Mouse (Mus musculus): Measurements from ENCODE around the gene Riok1. TPM values are rescaled to one million over a fixed set of nuclear protein-coding genes. Genes with fewer than 3 reads are reported as not detected.

The Riok1 gene
- total RNA-seq, 1 experiment from 2014 or later, result 107 TPM

- ATAC-seq (replicated peaks; ENCODE audit: low read depth, poor library complexity, severe bottlenecking), result peak; percentile 72
Observed at GRCm38 (mm10) chr13:38062678-38063077, 25.9 kb downstream of the Riok1 start.

GRCm38 (mm10) chr13:38064854-38065663 is 28.3 kb downstream of the Riok1 start:
- peak; percentile 74 for ATAC-seq (replicated peaks; ENCODE audit: low read depth, poor library complexity, severe bottlenecking)

GRCm38 (mm10) chr13:38070945-38071344 is 34.1 kb downstream of the Riok1 start:
- ATAC-seq (replicated peaks; ENCODE audit: low read depth, poor library complexity, severe bottlenecking), result no peak

GRCm38 (mm10) chr13:38073374-38074307 is 36.8 kb downstream of the Riok1 start:
- ATAC-seq (replicated peaks; ENCODE audit: low read depth, poor library complexity, severe bottlenecking), result peak; percentile 55

- ATAC-seq (replicated peaks; ENCODE audit: low read depth, poor library complexity, severe bottlenecking), result peak; percentile 34
Observed at GRCm38 (mm10) chr13:38074404-38074803, 37.6 kb downstream of the Riok1 start.

- peak; percentile 60 for ATAC-seq (replicated peaks; ENCODE audit: low read depth, poor library complexity, severe bottlenecking)
Observed at GRCm38 (mm10) chr13:38077113-38077512, 40.3 kb downstream of the Riok1 start.

- ATAC-seq (replicated peaks; ENCODE audit: low read depth, poor library complexity, severe bottlenecking), result peak; percentile 64
Observed at GRCm38 (mm10) chr13:38078836-38079235, 42.0 kb downstream of the Riok1 start.

GRCm38 (mm10) chr13:38079366-38079765 is 42.6 kb downstream of the Riok1 start:
- no peak for ATAC-seq (replicated peaks; ENCODE audit: low read depth, poor library complexity, severe bottlenecking)

- ATAC-seq (replicated peaks; ENCODE audit: low read depth, poor library complexity, severe bottlenecking), result no peak
Observed at GRCm38 (mm10) chr13:38080014-38080413, 43.2 kb downstream of the Riok1 start.

- ATAC-seq (replicated peaks; ENCODE audit: low read depth, poor library complexity, severe bottlenecking), result no peak
Observed at GRCm38 (mm10) chr13:38080725-38081124, 43.9 kb downstream of the Riok1 start.

- no peak for ATAC-seq (replicated peaks; ENCODE audit: low read depth, poor library complexity, severe bottlenecking)
Observed at GRCm38 (mm10) chr13:38081161-38081560, 44.4 kb downstream of the Riok1 start.

- ATAC-seq (replicated peaks; ENCODE audit: low read depth, poor library complexity, severe bottlenecking), result no peak
Observed at GRCm38 (mm10) chr13:38086711-38087110, 49.9 kb downstream of the Riok1 start.

- no peak for ATAC-seq (replicated peaks; ENCODE audit: low read depth, poor library complexity, severe bottlenecking)
Observed at GRCm38 (mm10) chr13:38088008-38088407, 51.2 kb downstream of the Riok1 start.

GRCm38 (mm10) chr13:38089449-38089848 is 52.7 kb downstream of the Riok1 start:
- ATAC-seq (replicated peaks; ENCODE audit: low read depth, poor library complexity, severe bottlenecking), result no peak

GRCm38 (mm10) chr13:38089871-38090270 is 53.1 kb downstream of the Riok1 start:
- no peak for ATAC-seq (replicated peaks; ENCODE audit: low read depth, poor library complexity, severe bottlenecking)

GRCm38 (mm10) chr13:38096207-38096606 is 59.4 kb downstream of the Riok1 start:
- no peak for ATAC-seq (replicated peaks; ENCODE audit: low read depth, poor library complexity, severe bottlenecking)

- no peak for ATAC-seq (replicated peaks; ENCODE audit: low read depth, poor library complexity, severe bottlenecking)
Observed at GRCm38 (mm10) chr13:38103406-38103805, 66.6 kb downstream of the Riok1 start.

GRCm38 (mm10) chr13:38104501-38104900 is 67.7 kb downstream of the Riok1 start:
- no peak for ATAC-seq (replicated peaks; ENCODE audit: low read depth, poor library complexity, severe bottlenecking)

GRCm38 (mm10) chr13:38109081-38109480 is 72.3 kb downstream of the Riok1 start:
- ATAC-seq (replicated peaks; ENCODE audit: low read depth, poor library complexity, severe bottlenecking), result no peak
